Mouse (Mus musculus): ENCODE data around the gene Ppip5k2.

Ppip5k2 gene

GRCm38 (mm10) chr1:97754392-97754791 is 15.8 kb downstream of the Ppip5k2 start:
- DNase-seq = no peak

- no peak for DNase-seq
Measured at GRCm38 (mm10) chr1:97753216-97753615, 17.0 kb downstream of the Ppip5k2 start.

GRCm38 (mm10) chr1:97748163-97748562 is 22.0 kb downstream of the Ppip5k2 start:
- no peak for DNase-seq

- no peak for DNase-seq
Measured at GRCm38 (mm10) chr1:97746261-97746660, 23.9 kb downstream of the Ppip5k2 start.

- no peak for DNase-seq
Measured at GRCm38 (mm10) chr1:97745712-97746111, 24.5 kb downstream of the Ppip5k2 start.

- no peak for DNase-seq
Measured at GRCm38 (mm10) chr1:97743063-97743462, 27.1 kb downstream of the Ppip5k2 start.

- DNase-seq = no peak
Measured at GRCm38 (mm10) chr1:97729339-97729738, 40.9 kb downstream of the Ppip5k2 start.

GRCm38 (mm10) chr1:97726730-97727129 is 43.5 kb downstream of the Ppip5k2 start:
- no peak for DNase-seq

GRCm38 (mm10) chr1:97718440-97718839 is 51.8 kb downstream of the Ppip5k2 start:
- DNase-seq = no peak

GRCm38 (mm10) chr1:97714334-97714868 is 55.8 kb downstream of the Ppip5k2 start:
- no peak for DNase-seq

GRCm38 (mm10) chr1:97710520-97710919 is 59.7 kb downstream of the Ppip5k2 start:
- DNase-seq = no peak

GRCm38 (mm10) chr1:97705389-97705788 is 64.8 kb downstream of the Ppip5k2 start:
- no peak for DNase-seq

GRCm38 (mm10) chr1:97704646-97705045 is 65.6 kb downstream of the Ppip5k2 start:
- no peak for DNase-seq

GRCm38 (mm10) chr1:97698956-97699570 is 71.1 kb downstream of the Ppip5k2 start:
- no peak for DNase-seq

GRCm38 (mm10) chr1:97697273-97697672 is 72.9 kb downstream of the Ppip5k2 start:
- DNase-seq = no peak

DNA sequence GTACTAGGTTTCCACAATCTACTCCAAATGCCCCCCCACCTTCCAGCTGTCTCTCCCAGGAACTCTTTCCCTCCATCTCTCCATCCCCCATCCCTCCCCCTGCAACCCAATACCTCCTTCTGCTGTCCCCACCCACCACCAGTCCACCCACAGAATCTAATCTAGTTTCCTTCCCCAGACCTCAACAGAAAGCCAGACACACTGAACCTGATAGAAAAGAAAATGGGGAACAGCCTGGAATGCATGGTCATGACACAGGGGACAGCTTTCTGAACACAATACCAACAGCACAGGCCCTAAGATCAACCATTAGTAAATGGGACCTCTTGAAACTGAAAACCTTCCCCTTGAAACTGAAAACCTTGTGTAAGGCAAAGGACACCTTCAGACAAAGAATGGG is 76.4 kb downstream of the Ppip5k2 start:
- no peak for DNase-seq

GRCm38 (mm10) chr1:97688756-97689155 is 81.5 kb downstream of the Ppip5k2 start:
- peak; percentile 51 to 53 for DNase-seq

DNA sequence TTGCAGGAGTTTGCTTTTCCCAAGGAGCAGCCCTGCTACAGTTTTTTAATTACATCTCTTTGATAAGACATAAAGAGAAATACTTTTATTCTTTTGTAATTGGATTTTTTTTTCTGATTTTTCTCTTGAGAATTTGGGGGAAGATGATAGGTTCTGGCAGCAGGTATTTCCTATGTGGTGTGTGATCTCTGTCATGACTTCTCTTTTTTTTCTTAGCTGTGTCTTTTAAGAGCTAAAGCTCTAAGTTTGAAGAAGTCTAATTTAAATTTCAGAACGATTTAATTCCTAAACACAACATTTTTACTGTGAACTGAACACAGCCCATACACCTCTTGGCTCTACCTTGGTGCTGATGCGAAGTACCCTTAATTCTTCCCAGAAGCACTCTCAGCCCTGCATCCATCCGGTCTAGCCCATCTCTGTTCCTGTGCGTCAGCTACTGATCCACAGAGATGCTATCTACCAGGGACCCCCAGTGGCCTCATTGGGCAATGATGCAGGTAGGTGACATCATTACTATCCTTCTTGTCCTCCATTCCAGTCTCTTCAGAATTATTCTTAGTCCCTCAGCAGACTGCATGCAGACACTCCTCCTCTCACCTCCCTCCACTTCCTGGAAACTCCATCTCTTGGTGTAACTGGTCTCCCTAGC is 93.6 kb downstream of the Ppip5k2 start:
- no peak for DNase-seq

DNA sequence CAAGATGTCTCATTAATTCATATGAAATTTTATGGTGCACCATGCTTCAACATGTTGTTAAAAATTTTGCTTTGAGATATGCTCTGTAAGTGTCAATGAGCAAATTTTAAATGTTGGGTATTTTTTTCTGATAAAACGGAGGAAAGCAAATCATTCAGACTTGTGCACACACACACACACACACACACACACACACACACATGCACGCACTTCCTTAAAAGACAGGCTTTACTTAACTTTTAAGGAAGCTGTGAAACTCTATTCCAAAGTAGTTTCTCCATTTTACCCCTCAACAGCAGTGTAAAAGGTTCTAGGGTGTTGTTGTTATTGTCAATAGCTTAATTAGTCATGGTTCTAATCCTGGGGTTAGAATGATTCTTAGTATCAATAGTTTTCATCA is 94.1 kb downstream of the Ppip5k2 start:
- no peak for DNase-seq

GRCm38 (mm10) chr1:97672849-97673248 is 97.4 kb downstream of the Ppip5k2 start:
- no peak for DNase-seq

DNA sequence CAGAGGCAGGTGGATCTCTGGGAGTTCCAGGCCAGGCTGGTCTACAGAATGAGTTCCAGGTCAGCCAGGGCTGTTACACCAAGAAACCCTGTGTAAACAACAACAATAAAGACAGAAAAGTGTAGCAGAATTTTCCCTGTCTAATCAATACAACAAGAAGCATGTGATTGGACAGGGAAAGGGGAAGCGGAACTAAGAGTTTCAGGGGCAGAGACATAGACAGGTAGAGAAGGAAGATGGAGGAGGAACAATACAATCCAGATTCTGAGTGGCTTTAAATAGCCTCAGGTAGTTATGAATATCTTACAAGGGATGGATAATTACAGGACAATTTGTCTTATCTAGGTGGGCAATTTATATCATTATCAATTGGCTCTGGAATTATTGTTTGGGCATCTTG is 102.9 kb downstream of the Ppip5k2 start:
- no peak for DNase-seq

DNA sequence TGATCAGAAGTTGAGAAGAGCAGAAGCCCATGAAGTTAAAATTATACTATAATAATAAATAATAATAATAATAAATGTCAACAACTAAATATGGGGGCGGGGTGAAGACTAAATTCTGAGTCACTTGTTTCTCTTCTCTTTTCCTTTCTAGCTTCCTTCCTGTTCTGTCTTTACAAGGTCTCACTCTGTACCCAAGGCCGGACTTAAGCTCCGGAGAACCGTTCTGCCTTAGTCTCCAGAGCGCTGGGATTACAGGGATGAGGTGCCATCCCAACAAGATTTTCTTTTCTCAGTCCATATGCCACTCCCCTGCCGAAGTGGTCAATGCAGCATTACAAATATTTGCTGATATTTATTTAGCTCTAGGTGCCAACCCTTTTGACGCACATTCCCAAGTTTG is 107.9 kb downstream of the Ppip5k2 start:
- DNase-seq = no peak

GRCm38 (mm10) chr1:97661406-97662241 is 108.6 kb downstream of the Ppip5k2 start, which contains the start of gene D1Ertd622e:
Gene D1Ertd622e (minus strand): TSS chr1:97662074.
- peak; percentile 81 to 86 for DNase-seq
